Mouse (Mus musculus): ENCODE measurements around the gene Defb7. TPM values are rescaled to one million over a fixed set of nuclear protein-coding genes. Genes with fewer than 3 reads are reported as not detected.

The Defb7 gene
- not detected in 2 replicates for polyA plus RNA-seq (2014; fragmentation: Nextera tagmentation; extraction: Ambion mirVana)

DNA sequence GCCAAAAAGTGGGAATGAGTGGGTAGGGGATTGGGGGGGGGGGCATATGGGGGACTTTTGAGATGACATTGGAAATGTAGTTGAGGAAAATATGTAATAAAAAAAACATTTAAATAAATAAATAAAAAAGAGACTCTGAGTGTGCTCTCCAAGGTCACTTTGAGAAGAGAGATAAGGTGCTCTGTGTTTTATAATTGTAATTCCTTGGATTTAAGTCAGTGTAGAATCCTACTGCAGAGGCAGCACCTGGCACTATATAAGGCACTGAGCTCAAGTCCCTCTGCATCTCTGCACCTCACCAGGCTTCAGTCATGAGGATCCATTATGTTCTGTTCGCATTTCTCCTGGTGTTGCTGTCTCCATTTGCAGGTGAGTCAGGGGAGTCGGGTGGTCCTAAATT is at the start of gene Defb7:
TSS of gene Defb7 (plus strand) at position 301 of the 400 bp plus-strand sequence.
- H3K27ac ChIP-seq = no peak within 1 kb of the TSS
- 94% methylated on average over 2 of the region's 2 CpGs for WGBS
- no peak within 1 kb of the TSS for H3K4me3 ChIP-seq (replicated peaks; ENCODE audit: low read length)
- H3K27me3 ChIP-seq (ENCODE audit: control insufficient read depth, insufficient read depth, low read length) = no peaks in the 10 kb centered on the region
- H3K9me3 ChIP-seq (ENCODE audit: control insufficient read depth, low read length) = no peaks in the 10 kb centered on the region
- DNase-seq (ENCODE audit: low spot score) (no peak), ATAC-seq (ENCODE audit: low FRiP score) (no peak)
- no peaks in the 10 kb centered on the region for H3K4me1 ChIP-seq (replicated peaks; ENCODE audit: control insufficient read depth, insufficient read depth, low read length)
- H3K36me3 ChIP-seq (replicated peaks; ENCODE audit: control insufficient read depth, insufficient read depth) = no peaks in the 10 kb centered on the region
- no peak within 1 kb of the TSS for H3K9ac ChIP-seq
- no peak within 1 kb of the TSS for H3K4me2 ChIP-seq (replicated peaks)

DNA sequence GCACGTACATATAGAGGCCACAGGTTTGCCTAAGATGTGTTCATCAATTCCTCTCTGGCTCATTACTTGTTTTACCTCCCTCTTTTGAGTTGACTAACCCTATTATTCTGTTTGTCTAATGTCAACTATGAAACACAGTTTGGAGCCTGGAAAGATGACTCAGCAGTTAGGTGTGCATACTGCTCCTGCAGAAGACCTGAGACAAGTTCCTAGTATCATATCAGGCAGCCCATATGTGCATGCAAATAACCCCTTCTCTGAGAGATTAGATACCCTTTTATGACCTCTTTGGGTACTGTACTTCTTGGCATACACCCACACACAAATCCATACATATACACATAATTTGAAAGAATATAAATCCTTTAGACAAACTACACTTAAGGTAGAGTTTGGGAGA is 48.5 kb upstream of the Defb7 start:
- WGBS = 84% methylated on average over 1 of the region's 1 CpGs
- ATAC-seq (ENCODE audit: low FRiP score) = no peak
- no peak overlapping the region for H3K4me2 ChIP-seq (replicated peaks)

DNA sequence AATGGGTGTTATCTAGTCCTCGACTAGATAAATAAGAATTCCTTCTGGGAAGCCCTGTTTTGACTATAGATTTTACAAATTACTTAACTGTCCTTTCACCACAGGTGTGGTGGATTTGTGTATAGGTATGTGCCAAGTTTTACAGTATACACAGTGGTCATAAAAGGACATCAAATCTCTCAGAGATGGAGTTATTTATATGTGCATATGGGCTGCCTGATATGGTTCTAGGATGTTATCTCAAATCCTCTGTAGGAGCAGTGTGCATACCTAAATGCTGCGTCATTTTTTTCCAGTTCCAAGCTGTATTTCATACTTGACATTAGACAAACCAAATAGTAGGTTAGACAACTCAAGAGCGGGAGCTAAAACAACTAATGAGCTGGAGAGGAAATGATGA is 33.5 kb upstream of the Defb7 start:
- no peak overlapping the region for H3K27ac ChIP-seq
- WGBS = 85% methylated on average over 3 of the region's 3 CpGs
- H3K4me2 ChIP-seq (replicated peaks) = no peak overlapping the region

More for the DNA sequence above, 48.5 kb upstream of the Defb7 start:
- H3K9ac ChIP-seq = no peak overlapping the region
- no peak for DNase-seq (ENCODE audit: low spot score)
- no peaks in the 10 kb centered on the region for H3K36me3 ChIP-seq (replicated peaks; ENCODE audit: control insufficient read depth, insufficient read depth)
- H3K27ac ChIP-seq = no peak overlapping the region
- no peaks in the 10 kb centered on the region for H3K4me1 ChIP-seq (replicated peaks; ENCODE audit: control insufficient read depth, insufficient read depth, low read length)
- no peaks in the 10 kb centered on the region for H3K27me3 ChIP-seq (ENCODE audit: control insufficient read depth, insufficient read depth, low read length)
- no peaks in the 10 kb centered on the region for H3K9me3 ChIP-seq (ENCODE audit: control insufficient read depth, low read length)
- H3K4me3 ChIP-seq (replicated peaks; ENCODE audit: low read length) = no peak overlapping the region

DNA sequence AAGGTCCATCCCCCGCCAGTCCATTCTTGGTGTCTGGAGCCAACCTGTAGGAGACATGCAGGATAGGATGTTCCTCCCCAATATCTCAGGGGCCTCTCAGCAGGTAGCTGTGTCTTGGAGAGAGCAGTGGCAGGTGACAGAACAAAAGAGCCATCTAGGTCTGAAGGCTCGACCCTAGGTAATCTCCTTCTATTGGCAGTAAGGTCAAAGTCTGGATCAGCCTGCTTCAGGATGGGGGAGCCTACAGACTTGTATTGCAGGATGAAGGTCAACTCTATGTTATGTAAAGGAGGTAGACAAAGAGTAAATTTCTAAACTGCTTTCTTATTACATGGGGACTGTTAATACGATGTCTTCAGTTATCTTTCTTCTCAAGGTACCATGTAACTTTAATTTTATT is 25.9 kb upstream of the Defb7 start:
- Histone ChIP-seq H3K4me3 (replicated peaks; ENCODE audit: low read length) (no peak overlapping the region), H3K27me3 (ENCODE audit: control insufficient read depth, insufficient read depth, low read length) (no peaks in the 10 kb centered on the region), H3K9ac (no peak overlapping the region), H3K4me1 (replicated peaks; ENCODE audit: control insufficient read depth, insufficient read depth, low read length) (no peaks in the 10 kb centered on the region), H3K36me3 (replicated peaks; ENCODE audit: control insufficient read depth, insufficient read depth) (no peaks in the 10 kb centered on the region), H3K4me2 (replicated peaks) (no peak overlapping the region), H3K27ac (no peak overlapping the region), H3K9me3 (ENCODE audit: control insufficient read depth, low read length) (no peaks in the 10 kb centered on the region)
- 82% methylated on average over 3 of the region's 3 CpGs for WGBS
- DNase-seq (ENCODE audit: low spot score) (no peak), ATAC-seq (ENCODE audit: low FRiP score) (no peak)

More for the DNA sequence above, 33.5 kb upstream of the Defb7 start:
- Histone ChIP-seq H3K4me1 (replicated peaks; ENCODE audit: control insufficient read depth, insufficient read depth, low read length) (no peaks in the 10 kb centered on the region), H3K27me3 (ENCODE audit: control insufficient read depth, insufficient read depth, low read length) (no peaks in the 10 kb centered on the region), H3K9me3 (ENCODE audit: control insufficient read depth, low read length) (0 out of 2 replicates have a peak, but pooled peaks cover 8% of the 10 kb centered on the region), H3K36me3 (replicated peaks; ENCODE audit: control insufficient read depth, insufficient read depth) (no peaks in the 10 kb centered on the region), H3K9ac (no peak overlapping the region), H3K4me3 (replicated peaks; ENCODE audit: low read length) (no peak overlapping the region)
- ATAC-seq (ENCODE audit: low FRiP score) (no peak), DNase-seq (ENCODE audit: low spot score) (no peak)

DNA sequence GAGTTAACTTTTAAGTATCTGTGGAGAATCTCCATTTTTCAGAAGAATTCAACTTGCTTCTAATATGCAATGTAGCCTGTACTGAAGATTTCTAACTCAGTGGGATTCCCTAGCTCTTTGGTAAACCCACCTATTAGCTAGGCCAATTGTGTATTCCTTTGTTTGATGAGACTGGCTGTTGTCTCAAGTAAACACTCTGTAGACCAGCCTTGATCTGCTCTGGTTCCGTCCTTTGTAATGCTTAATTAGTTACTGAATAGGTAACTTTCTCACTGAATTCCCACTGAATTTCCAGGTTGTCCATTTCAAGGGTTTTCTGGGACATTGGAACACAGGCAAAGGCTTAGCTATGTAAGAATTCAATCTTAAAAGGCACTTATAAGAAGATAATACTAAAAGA is 5.6 kb downstream of the Defb7 start:
- Histone ChIP-seq H3K4me1 (replicated peaks; ENCODE audit: control insufficient read depth, insufficient read depth, low read length) (no peaks in the 10 kb centered on the region), H3K27ac (no peak overlapping the region), H3K9ac (no peak overlapping the region), H3K4me3 (replicated peaks; ENCODE audit: low read length) (no peak overlapping the region), H3K4me2 (replicated peaks) (no peak overlapping the region), H3K9me3 (ENCODE audit: control insufficient read depth, low read length) (peaks cover 17% of the 10 kb centered on the region; the same call in 1 of the 2 replicates), H3K27me3 (ENCODE audit: control insufficient read depth, insufficient read depth, low read length) (no peaks in the 10 kb centered on the region), H3K36me3 (replicated peaks; ENCODE audit: control insufficient read depth, insufficient read depth) (no peaks in the 10 kb centered on the region)
- DNase-seq (ENCODE audit: low spot score) (no peak), ATAC-seq (ENCODE audit: low FRiP score) (no peak)
- WGBS = 88% methylated on average over 1 of the region's 1 CpGs

DNA sequence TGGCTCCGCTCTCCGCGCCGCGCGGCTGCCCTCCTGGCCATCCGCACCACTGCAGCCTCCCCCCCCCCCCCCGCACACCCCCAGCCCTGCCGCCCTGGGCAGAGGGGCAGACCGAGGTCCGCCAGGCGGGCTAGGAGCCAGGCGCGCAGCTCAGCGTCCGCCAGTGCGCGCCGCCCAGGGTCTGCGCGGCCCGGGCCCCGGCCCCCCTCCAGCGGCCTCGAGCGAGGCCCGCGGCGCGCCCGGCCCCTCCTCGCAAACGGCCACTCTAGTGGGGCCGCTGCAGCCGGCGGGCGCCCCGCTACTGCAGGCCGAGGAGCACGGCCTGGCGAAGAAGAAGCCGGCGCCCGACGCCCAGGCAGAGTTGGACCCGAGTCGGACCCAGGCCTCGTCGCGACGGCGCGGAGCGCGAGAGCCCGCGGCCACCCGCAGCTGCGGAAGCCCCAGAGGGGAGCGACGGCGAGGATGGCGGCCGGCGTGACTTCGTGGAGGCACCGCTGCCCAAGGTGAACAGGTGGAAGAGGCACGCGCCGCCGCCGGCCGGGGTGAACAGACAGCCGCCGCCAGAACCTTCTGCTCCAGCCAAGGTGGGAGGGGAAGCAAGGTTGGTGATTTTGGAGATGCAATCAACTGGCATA is 40.4 kb downstream of the Defb7 start:
- Histone ChIP-seq H3K4me2 (replicated peaks) (peak overlapping the region; percentile 54), H3K9me3 (ENCODE audit: control insufficient read depth, low read length) (peaks cover 9% of the 10 kb centered on the region; the same call in 1 of the 2 replicates), H3K4me3 (replicated peaks; ENCODE audit: low read length) (peak overlapping the region; percentile 36), H3K4me1 (replicated peaks; ENCODE audit: control insufficient read depth, insufficient read depth, low read length) (no peaks in the 10 kb centered on the region), H3K36me3 (replicated peaks; ENCODE audit: control insufficient read depth, insufficient read depth) (no peaks in the 10 kb centered on the region), H3K27me3 (ENCODE audit: control insufficient read depth, insufficient read depth, low read length) (no peaks in the 10 kb centered on the region), H3K27ac (no peak overlapping the region), H3K9ac (peak overlapping the region; percentile 45; the same call in 1 of the 2 replicates)
- no peak for DNase-seq (ENCODE audit: low spot score)
- ATAC-seq (ENCODE audit: low FRiP score) = peak; percentile 69; the same call in 1 of the 2 replicates
- WGBS = 6% methylated on average over 69 of the region's 75 CpGs

DNA sequence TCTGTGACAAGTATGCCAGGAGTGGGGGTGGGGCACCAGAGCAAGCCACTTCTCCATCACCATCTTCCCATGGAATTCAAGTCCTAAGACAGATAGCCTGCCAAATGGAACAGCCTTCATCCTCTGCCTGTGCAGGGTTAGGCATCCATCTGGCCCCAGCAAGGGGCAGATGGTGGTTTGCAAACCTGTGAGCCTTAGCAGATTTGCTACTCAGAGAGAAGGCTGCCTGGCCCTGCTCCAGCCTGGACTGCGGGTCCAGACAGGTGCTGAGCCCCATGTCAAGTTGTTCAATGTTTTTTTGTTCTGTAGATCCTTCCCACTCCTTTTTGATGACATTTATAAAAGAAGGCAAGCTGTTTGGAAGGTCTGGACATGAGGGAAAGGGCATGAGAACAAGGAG is 45.5 kb downstream of the Defb7 start:
- Histone ChIP-seq H3K27me3 (ENCODE audit: control insufficient read depth, insufficient read depth, low read length) (no peaks in the 10 kb centered on the region), H3K9me3 (ENCODE audit: control insufficient read depth, low read length) (peaks cover 21% of the 10 kb centered on the region; the same call in 1 of the 2 replicates), H3K36me3 (replicated peaks; ENCODE audit: control insufficient read depth, insufficient read depth) (no peaks in the 10 kb centered on the region), H3K4me2 (replicated peaks) (no peak overlapping the region), H3K27ac (no peak overlapping the region), H3K9ac (no peak overlapping the region), H3K4me3 (replicated peaks; ENCODE audit: low read length) (no peak overlapping the region), H3K4me1 (replicated peaks; ENCODE audit: control insufficient read depth, insufficient read depth, low read length) (no peaks in the 10 kb centered on the region)
- no peak for ATAC-seq (ENCODE audit: low FRiP score)
- WGBS = 80% methylated on average over 1 of the region's 1 CpGs
- no peak for DNase-seq (ENCODE audit: low spot score)

Small RNA genes lying within 50 kb of the gene (microRNA-seq; reads per million reads assigned to microRNA genes)
- not detected for gene Gm27288
- not detected for gene Gm27852

Other genes with a start within 250 kb of the Defb7 start
- gene Defb5, start 247.5 kb upstream of the Defb7 start, polyA plus RNA-seq (2014; fragmentation: Nextera tagmentation; extraction: Ambion mirVana) = not detected in 2 replicates
- gene Defb3, start 201.7 kb upstream of the Defb7 start, polyA plus RNA-seq (2014; fragmentation: Nextera tagmentation; extraction: Ambion mirVana) = not detected in 2 replicates
- not detected in 2 replicates for gene Defb8, start 47.5 kb upstream of the Defb7 start, polyA plus RNA-seq (2014; fragmentation: Nextera tagmentation; extraction: Ambion mirVana)
- gene 4930467E23Rik, start 234.5 kb downstream of the Defb7 start, polyA plus RNA-seq (2014; fragmentation: Nextera tagmentation; extraction: Ambion mirVana) = not detected in 2 replicates